Mouse (Mus musculus) cerebellum, adult 8-10 months (tissue): Measurements from ENCODE around the gene Csmd2.
A peak's percentile ranks its signal among the peaks of the same experiment; 100 is the strongest.

ENCODE experiments used
- DNase-seq: peaks from one replicate; pipeline ENCODE4 v3.0.0; 2022

Gene Csmd2

DNA sequence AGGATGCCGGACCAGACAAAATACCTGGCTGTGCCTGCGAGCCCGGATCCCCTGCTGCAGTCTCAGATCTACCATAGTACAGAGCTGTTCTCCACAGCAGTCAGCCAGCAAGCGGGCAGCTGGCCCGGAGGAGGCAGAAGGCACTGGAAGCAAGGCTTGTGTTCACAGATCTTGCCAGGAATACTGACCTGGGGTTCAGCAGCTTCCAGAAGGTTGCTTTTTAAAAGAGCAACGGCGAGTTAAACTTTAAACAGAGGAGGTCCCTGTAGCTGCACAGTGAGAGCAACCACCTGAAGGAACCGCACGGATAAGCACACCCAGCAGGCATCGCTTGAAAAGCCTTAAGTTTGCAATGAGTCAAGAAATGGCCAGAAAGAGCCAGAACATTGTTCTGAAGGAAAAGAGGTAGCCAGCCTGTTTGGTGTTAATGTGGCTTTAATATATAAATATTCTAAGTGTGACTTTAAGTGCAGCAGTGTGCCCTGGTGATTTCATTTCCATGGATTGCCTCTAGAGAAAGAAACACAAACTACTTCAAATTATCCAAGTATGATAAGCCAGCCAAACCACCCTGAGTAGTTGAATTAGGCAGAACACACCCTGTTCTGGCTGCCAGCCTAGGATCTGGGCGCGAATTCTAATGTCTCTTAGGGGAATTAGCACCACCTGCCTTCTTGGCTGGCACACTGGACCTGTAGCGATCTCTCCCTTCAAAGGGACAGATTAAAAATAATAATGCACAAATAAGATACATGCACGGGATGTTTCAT, 439.8 kb downstream of the Csmd2 start:
- peak; percentile 33 for DNase-seq

DNA sequence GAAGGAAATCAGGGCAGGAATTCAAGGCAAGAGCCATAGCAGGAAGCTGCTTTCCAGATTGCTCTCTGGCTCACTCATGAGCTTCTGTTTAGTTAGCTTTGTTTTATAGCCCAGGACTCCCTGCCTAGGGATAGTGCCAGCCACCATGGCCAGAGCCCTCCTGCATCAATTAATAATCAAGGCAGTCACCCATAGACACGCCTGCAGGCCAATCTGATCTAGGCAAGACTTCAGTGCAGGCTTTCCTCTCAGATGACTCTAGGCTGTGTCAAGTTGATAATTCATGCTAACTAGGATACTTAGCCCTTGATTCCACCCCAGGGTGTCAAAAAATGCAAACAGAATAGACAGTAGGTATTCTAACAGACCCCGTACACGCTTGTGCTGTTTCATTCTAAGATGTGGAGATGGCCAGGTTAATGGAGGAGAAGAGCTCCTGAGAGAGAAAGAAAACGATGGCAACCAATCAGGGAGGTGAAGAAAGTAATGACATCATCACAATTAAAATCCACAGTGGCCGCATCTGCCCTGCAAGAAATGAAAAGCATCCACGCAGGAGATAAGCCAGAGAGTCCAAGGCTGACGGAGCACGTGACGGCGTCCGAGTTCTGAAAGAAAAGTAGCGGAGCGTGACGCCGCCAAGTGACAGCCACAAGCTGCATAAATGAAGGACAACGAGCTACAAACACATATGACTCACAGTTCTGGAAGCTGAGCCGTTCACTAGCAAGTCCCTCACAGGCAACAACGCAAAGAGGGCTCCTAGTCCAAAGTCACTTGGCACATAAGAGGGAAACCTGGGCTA, 440.8 kb downstream of the Csmd2 start:
- no peak for DNase-seq

DNA sequence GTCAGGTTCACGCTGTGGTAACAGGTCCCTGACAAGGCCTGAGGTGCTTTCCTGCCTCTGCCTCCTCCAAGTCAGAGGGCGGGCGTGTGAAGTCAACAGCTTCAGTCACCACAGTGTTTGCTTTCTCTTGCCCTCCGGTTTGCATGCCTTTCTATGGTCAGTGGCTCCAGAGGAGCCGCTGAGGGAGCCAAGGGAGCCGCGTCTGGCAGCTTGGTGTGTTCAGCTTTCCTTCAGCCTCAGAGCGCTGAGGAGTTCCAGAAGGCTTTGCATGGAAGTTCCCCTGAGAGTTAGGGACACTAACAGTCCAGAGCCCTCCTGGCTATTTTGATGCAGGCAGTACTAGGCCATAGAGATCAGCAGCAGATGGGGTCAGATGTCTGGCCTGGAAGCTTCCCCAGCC, 441.9 kb downstream of the Csmd2 start:
- no peak for DNase-seq

GRCm38 (mm10) chr4:128440550-128440949, 452.9 kb downstream of the Csmd2 start:
- DNase-seq = no peak

DNA sequence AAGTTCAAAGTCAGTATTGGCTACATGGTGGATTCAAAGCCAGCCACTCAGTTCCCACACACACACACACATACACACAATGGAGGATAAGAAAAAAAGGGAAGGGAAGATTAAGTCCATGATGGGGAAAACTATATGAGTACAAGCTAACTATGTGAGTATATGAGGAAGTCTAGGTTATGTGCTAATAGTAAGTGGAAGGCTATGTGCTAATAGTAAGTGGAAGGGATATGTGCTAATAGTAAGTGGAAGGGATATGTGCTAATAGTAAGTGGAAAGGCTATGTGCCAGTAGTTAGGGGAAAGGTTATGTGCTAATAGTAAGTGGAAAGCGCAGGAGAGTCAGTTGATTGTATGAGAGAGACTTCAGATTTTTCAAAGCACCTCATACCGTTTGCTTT, 453.6 kb downstream of the Csmd2 start:
- DNase-seq = no peak

- no peak for DNase-seq
Measured at GRCm38 (mm10) chr4:128442791-128443190, 455.1 kb downstream of the Csmd2 start.

- no peak for DNase-seq
Measured at GRCm38 (mm10) chr4:128445514-128446260, 458.0 kb downstream of the Csmd2 start.

DNA sequence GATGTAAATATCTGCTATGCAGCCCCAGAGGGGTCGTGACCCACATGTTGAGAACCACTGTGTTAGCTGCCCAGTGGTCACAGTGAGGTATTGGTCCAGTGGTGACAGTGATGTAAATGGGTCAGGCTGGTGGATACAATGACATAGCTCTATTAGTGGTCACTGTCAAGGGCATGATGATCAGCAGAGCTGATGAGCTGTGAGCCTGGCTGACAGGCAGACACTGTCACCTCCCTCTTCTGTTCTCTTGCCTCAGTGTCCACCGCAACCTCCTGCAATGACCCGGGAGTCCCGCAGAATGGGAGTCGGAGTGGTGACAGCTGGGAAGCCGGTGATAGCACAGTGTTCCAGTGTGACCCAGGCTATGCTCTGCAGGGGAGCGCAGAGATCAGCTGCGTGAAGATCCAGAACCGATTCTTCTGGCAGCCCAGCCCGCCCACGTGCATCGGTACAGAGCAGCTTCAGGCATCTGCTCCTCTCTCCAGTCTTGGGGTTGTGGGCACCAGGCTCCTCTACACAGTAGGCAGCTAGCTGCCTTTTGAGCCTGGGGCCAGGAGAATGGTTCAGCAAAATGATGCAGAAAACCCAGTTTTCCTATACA, 461.3 kb downstream of the Csmd2 start:
- DNase-seq = no peak

- no peak for DNase-seq
Measured at GRCm38 (mm10) chr4:128450137-128450536, 462.5 kb downstream of the Csmd2 start.

DNA sequence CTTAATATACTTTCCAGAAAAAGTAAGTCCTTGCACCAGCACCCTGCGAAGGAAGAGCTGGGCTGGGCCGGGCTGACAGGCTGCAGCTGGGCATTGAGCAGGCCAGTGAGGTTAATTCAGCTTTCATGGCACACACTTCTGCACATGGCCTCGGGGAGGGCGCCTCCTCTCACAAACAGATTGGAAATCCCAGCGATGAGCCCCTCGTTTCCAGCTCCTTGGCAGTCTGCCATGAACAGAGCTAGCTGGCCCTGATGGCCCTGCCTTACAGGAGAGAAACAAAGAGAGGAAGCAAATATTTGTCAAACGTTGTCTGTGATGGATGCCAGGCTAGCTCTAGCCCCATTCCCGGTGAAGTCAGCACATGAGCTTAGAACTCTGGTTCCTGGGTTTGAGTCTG, 463.3 kb downstream of the Csmd2 start:
- DNase-seq = no peak

DNA sequence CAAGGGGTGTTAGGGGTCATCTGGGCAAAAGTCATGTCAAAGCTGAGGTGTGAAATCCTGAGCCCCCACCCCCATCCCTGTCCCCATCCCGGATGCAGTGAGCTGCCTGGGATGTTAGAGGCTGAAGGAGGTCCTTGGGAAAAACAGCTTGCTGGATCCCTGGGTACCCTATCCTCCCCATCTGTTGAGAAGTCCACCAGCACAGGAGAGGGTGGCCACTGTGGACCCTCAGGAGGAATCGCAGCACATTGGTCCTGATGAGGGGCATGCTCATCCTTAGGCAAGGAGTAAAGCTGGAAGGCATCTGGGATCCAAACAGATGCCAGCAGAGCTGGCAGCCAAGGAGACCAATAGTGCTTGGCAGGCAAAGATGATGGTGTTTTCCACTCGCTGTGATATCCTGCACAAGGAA, 463.7 kb downstream of the Csmd2 start:
- no peak for DNase-seq

DNA sequence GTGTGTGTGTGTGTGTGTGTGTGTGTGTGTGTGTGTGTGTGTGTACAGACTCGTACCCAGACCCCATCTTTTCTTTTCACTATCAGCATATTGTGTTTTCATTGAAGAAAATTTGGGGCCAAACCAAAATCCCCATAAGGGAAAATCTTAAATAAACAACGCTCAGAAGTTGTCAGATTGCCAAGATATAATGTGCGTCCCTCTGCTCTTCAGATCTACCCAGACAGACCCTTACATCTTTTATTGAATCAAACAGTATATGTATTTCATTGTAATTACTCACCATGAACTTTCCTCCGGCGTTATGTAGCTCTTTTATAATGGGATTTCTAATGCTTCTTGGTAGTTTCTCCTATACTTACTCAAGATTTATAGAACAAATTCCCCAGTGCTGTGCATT, 479.1 kb downstream of the Csmd2 start:
- DNase-seq = no peak

- DNase-seq = no peak
Measured at GRCm38 (mm10) chr4:128468040-128468439, 480.4 kb downstream of the Csmd2 start.

DNA sequence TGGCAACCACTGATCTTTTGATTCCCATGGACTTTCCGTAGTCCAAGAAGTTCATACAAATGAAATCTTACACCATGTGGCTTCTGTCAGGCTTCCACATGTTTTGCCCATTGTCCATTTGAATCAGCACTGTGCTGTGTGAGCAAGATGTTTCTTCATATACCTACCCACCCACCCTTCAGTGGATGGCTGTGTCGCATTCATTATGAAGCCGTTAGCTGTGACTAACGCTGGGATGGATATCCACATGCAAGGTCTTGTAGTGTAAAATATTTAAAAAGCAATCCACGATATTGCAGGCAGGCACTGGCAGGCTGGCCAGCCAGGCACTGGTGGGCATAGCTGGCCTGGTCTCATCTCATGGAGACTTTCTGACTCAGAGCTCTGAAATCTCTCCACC, 488.6 kb downstream of the Csmd2 start:
- no peak for DNase-seq

DNA sequence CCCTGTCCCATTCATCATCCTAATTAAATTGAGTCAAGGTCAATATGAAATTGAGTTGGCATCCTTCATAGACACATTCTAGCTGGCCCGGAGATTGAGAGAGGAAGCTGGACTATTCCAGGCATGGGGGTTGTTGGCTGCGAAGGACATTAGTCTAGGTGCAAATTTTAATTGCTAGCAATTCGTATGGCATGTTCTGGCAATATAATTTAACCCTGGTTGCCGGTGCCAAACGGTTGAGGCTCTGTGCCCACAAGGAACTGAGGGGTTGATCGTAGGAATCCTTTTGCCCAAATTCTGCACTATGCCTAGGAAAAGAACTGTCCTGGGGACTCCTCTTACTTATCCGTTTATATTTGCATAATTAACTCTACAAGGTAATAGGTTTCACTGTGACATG, 496.2 kb downstream of the Csmd2 start:
- DNase-seq = no peak

DNA sequence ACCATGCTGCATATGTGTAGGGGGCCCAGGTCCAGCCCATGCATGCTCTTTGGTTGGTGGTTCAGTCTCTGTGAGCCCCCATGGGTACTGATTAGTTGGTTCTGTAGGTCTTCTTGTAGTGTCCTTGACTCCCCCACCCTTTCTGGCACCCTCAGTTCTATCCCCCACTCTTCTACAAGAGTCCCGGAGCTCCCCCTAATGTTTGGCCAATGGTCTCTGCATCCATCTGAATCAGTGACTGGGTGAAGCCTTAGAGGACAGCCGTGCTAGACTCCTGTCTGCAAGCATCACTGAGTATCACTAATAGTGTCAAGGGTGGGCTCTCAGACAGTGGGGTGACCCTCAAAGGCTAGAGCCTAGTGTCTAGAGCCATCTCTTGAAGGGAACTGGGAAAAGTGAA, 497.0 kb downstream of the Csmd2 start:
- DNase-seq = no peak

DNA sequence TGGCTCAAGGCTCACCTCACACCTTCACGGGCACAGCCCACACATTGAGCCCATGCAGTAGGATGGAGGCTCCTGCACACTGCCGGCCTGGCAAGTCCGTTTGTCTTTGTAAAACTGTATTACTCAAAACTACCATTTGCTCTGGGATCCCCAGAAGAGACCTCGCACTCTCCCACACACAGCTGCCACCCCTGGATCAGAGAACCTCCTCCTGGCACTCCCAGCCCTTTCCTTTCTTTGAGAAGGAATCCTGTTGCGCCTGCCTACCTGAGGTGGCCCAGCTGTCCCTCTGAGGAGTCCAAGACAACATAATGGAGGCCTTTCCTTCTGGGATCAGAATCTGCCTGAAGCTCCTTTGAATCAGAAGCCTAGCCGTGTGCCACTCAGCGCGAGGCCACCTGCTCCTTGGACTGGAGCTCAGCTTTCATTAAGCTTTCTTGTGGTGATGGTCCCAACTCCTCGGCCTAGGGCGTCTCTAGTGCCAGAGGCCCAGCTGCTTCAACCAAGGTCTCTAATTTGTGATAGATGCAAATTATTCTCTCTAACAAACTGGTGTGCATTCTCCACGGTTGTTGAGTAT, 502.0 kb downstream of the Csmd2 start:
- DNase-seq = no peak

DNA sequence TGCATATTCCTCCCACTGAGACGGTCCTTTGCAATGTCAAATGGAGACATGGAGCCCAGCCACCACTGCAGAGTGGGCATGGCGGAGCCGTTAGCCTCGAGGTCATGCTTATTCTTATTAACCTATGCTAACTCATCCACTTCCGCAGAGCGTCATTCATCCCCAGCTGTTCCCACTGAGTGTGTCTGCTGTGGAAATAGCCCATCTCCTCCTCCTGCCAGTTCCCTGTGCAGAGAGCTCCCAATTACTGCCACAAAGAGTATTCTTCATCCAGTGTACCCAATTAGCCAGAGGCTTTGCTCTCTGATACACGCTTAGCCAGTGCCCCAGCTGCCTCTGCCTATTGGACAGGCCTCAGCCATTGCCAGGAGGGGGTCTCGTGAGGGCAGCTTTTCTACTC, 504.4 kb downstream of the Csmd2 start:
- DNase-seq = no peak

DNA sequence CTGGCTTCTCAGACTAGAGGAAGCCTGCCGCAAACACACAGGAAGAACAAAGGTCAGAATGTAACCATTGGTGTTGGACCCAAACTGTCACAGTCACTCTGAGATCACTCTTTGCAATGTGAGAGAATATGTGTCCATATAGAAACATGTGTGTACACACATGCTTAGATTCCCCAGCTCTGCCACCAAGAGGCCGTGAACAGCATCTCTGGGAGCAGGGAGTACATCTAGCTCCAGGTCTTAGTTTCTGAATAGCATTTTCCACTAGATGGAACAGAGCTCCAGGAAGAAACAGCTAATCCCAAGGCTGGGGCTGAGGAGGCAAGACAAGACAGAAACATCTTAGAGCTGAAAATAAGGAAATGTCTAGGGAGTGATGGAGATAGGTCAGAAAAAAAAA, 512.3 kb downstream of the Csmd2 start:
- DNase-seq = no peak

DNA sequence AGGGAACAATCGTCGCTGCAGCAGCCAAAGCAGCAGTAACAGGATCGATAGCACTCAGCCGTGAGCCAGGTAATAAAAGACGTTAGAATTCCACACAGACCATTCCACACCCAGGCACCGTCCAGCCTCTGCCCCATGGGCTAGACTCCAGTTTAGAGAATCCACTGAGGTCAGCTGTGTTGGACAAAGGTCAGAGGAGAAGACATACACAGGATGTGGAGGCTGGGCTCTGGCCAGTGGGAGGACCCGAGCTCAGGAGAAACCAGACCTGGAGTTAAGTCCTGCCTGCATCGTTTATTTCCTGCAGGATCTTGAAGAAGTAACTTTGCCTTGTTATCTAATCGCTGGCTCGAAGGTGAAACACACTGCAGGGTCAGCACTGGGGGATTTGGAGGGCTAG, 519.2 kb downstream of the Csmd2 start:
- no peak for DNase-seq

DNA sequence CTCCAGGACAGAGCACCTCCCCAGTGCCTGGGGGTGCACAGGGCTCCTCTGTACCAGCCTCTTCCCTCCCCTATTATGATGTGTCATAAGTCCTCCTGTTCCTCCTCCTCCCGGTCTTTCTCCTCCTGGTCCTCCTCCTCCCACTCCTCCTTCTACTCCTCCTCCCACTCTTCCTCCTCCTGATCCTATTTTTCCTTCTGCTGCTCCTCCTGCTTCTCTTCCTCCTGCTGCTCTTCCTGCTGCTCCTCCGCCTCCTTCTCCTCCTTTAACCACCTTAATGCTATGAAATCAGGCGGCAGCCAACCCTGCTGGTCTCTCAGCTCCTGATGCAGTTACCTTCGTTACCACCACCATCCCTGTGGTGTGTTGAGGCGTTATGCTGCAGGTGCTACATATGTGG, 522.2 kb downstream of the Csmd2 start:
- no peak for DNase-seq

- no peak for DNase-seq
Measured at GRCm38 (mm10) chr4:128514496-128514895, 526.8 kb downstream of the Csmd2 start.

- DNase-seq = no peak
Measured at GRCm38 (mm10) chr4:128521276-128521675, 533.6 kb downstream of the Csmd2 start.
